In genomic region chr6:73155455-73155854, GRCm38 (mm10) we compare ENCODE assay signal across 24 mouse cellular contexts.
A peak's percentile ranks its signal among the peaks of the same experiment; 100 is the strongest.
DNase-seq lines count a peak whose midpoint lies in the region; ATAC-seq and TF ChIP-seq lines count a peak whose summit lies in the region.
"Had no signal": no experiment of that assay in that cellular context is flagged by ENCODE, and none has a peak within 500 bp of the region (broad histone marks: within the 10 kb centered on the region; RNA-seq: fewer than 3 reads in every experiment).

No protein-coding gene starts in this region.

- no peak for TF ChIP-seq CTCF in Patski (IDR thresholded peaks at IDR 0.05)

- H3K4me2 ChIP-seq in heart, embryonic 11.5 days: no peak overlapping the region

- POLR2A ChIA-PET in Patski (lab: Charles Lee): no interaction called here

- CTCF ChIA-PET in Patski (lab: Charles Lee): interaction anchor here (1.2 kb wide), 1 partner anchor 214 kb away, joined by 3 read pairs; no protein-coding TSS in a partner anchor

- H3K4me1 ChIP-seq in heart, embryonic 11.5 days (ENCODE audit: control insufficient read depth, insufficient read depth, low read length): no peaks in the 10 kb centered on the region

- H3K36me3 ChIP-seq in heart, embryonic 11.5 days (ENCODE audit: control insufficient read depth, insufficient read depth, low read length): no peaks in the 10 kb centered on the region
- H3K36me3 ChIP-seq: G1E had no signal

- H3K27ac ChIP-seq in heart, embryonic 11.5 days (ENCODE audit: low read depth, low read length): no peak overlapping the region

- no peak for ATAC-seq in heart, embryonic 11.5 days (replicated peaks; ENCODE audit: insufficient number of reproducible peaks, low FRiP score, low TSS enrichment)
- peak; percentile 61 for ATAC-seq in Patski
- ATAC-seq: activated CD4-positive, CD25-positive, alpha-beta regulatory T cell, adult 4 months; CD4-positive, CD25-positive, alpha-beta regulatory T cell, adult 4 months had no signal

- H3K27me3 ChIP-seq in heart, embryonic 11.5 days (ENCODE audit: control insufficient read depth, insufficient read depth, low read length): no peaks in the 10 kb centered on the region
- H3K27me3 ChIP-seq in Patski: no peaks in the 10 kb centered on the region
- H3K27me3 ChIP-seq: CH12.LX had no signal

- in situ Hi-C loops in Patski (cut with MboI; ENCODE audit: low pct_unique_long_range_greater_than_20kb): no loop called here

- H3K9ac ChIP-seq in heart, embryonic 11.5 days (ENCODE audit: low read depth, low read length): no peak overlapping the region

- WGBS in heart, embryonic 11.5 days (ENCODE audit: insufficient replicate concordance): 75% methylated on average over 2 of the region's 2 CpGs

- DNase-seq in heart, adult 11 months: peak; percentile 31
- DNase-seq in 3T3-L1 (ENCODE audit: low read depth, low spot score): peak; percentile 64
- DNase-seq in NIH3T3 (ENCODE audit: low read depth): peak; percentile 65
- DNase-seq in Patski (ENCODE audit: low read depth, low spot score): no peak
- no peak for DNase-seq in thymus, postnatal 0 days (ENCODE audit: low spot score)
- no peak for DNase-seq in kidney, postnatal 4 days
- no peak for DNase-seq in layer of hippocampus, adult 8-10 months (ENCODE audit: low spot score in 2 of 2)
- DNase-seq: adrenal gland, adult 2 months; adrenal gland, adult 8-10 months; adrenal gland, postnatal 10 days; adrenal gland, postnatal 14 days; adrenal gland, postnatal 25 days; adrenal gland, postnatal 36 days; B cell, adult 2 months; cerebellum, adult 11 months; cerebellum, adult 11-12 months; cerebellum, adult 18-20 months; cerebellum, adult 2 months; cerebellum, adult 8-10 months had no signal

- H3K9me3 ChIP-seq in heart, embryonic 11.5 days (replicated peaks; ENCODE audit: control insufficient read depth, low read length): no peaks in the 10 kb centered on the region
- H3K9me3 ChIP-seq: G1E had no signal

- no peak overlapping the region for H3K4me3 ChIP-seq in heart, embryonic 11.5 days (ENCODE audit: low read depth, low read length)

Comparison
In these comparisons a context has a peak if more than half of its experiments do, and no peak if none do; other contexts are left out.
1. DNase-seq: peak in heart, adult 11 months (single experiment), 3T3-L1 (single experiment) and NIH3T3 (single experiment); none in Patski (single experiment), thymus, postnatal 0 days (single experiment), kidney, postnatal 4 days (0 of 2) and layer of hippocampus, adult 8-10 months (0 of 2).